Mouse (Mus musculus): ENCODE measurements around the gene Rfng. TPM values are rescaled to one million over a fixed set of nuclear protein-coding genes. Genes with fewer than 3 reads are reported as not detected.
"Not testable (repeated sequence)": the region's sequence is repeated elsewhere in the genome, so short reads cannot be mapped to it uniquely, and the experiment has no call there.

Rfng gene
- polyA plus RNA-seq, 1 experiment from 2014 or later, result 119 TPM

GRCm38 (mm10) chr11:120798244-120798643, 14.2 kb upstream of the Rfng start:
- Histone ChIP-seq H3K27me3 (replicated peaks; ENCODE audit: control insufficient read depth, insufficient read depth, low read length) (no peaks in the 10 kb centered on the region), H3K9me3 (ENCODE audit: control insufficient read depth, low read length) (no peaks in the 10 kb centered on the region), H3K4me2 (ENCODE audit: low read length) (no peak overlapping the region), H3K9ac (replicated peaks; ENCODE audit: low read depth, low read length) (no peak overlapping the region), H3K27ac (ENCODE audit: low read length) (no peak overlapping the region), H3K36me3 (ENCODE audit: control insufficient read depth, insufficient read depth) (no peaks in the 10 kb centered on the region), H3K4me1 (replicated peaks; ENCODE audit: control insufficient read depth, insufficient read depth, low read length) (peaks cover 29% of the 10 kb centered on the region), H3K4me3 (replicated peaks; ENCODE audit: low read length) (no peak overlapping the region)
- WGBS, result 89% methylated on average over 3 of the region's 3 CpGs
- ATAC-seq, result no peak

GRCm38 (mm10) chr11:120796614-120796946, 12.6 kb upstream of the Rfng start:
- Histone ChIP-seq H3K9me3 (ENCODE audit: control insufficient read depth, low read length) (no peaks in the 10 kb centered on the region), H3K36me3 (ENCODE audit: control insufficient read depth, insufficient read depth) (peaks cover 6% of the 10 kb centered on the region), H3K9ac (replicated peaks; ENCODE audit: low read depth, low read length) (peak overlapping the region; percentile 20), H3K27ac (ENCODE audit: low read length) (peak overlapping the region; percentile 78), H3K4me1 (replicated peaks; ENCODE audit: control insufficient read depth, insufficient read depth, low read length) (peaks cover 29% of the 10 kb centered on the region), H3K27me3 (replicated peaks; ENCODE audit: control insufficient read depth, insufficient read depth, low read length) (no peaks in the 10 kb centered on the region), H3K4me2 (ENCODE audit: low read length) (peak overlapping the region; percentile 43), H3K4me3 (replicated peaks; ENCODE audit: low read length) (peak overlapping the region; percentile 96)
- ATAC-seq, result no peak; the same call in 1 of the 2 replicates
- 18% methylated on average over 8 of the region's 8 CpGs for WGBS

GRCm38 (mm10) chr11:120795756-120796613, 12.0 kb upstream of the Rfng start, which contains the start of gene Dus1l:
Dus1l (minus strand) TSS chr11:120796403.
- Histone ChIP-seq H3K27ac (ENCODE audit: low read length) (peak within 1 kb of the TSS; percentile 78), H3K4me3 (replicated peaks; ENCODE audit: low read length) (peak within 1 kb of the TSS; percentile 96), H3K27me3 (replicated peaks; ENCODE audit: control insufficient read depth, insufficient read depth, low read length) (no peaks in the 10 kb centered on the region), H3K36me3 (ENCODE audit: control insufficient read depth, insufficient read depth) (peaks cover 7% of the 10 kb centered on the region), H3K9me3 (ENCODE audit: control insufficient read depth, low read length) (no peaks in the 10 kb centered on the region), H3K4me1 (replicated peaks; ENCODE audit: control insufficient read depth, insufficient read depth, low read length) (peaks cover 29% of the 10 kb centered on the region), H3K4me2 (ENCODE audit: low read length) (peak within 1 kb of the TSS; percentile 99), H3K9ac (replicated peaks; ENCODE audit: low read depth, low read length) (peak within 1 kb of the TSS; percentile 93)
- ATAC-seq, result peak; percentile 94
- 2% methylated on average over 59 of the region's 59 CpGs for WGBS

GRCm38 (mm10) chr11:120792652-120793051, 8.6 kb upstream of the Rfng start:
- H3K27me3 ChIP-seq (replicated peaks; ENCODE audit: control insufficient read depth, insufficient read depth, low read length), result no peaks in the 10 kb centered on the region
- 95% methylated on average over 9 of the region's 9 CpGs for WGBS
- no peak overlapping the region for H3K27ac ChIP-seq (ENCODE audit: low read length)
- H3K9me3 ChIP-seq (ENCODE audit: control insufficient read depth, low read length), result no peaks in the 10 kb centered on the region
- H3K4me3 ChIP-seq (replicated peaks; ENCODE audit: low read length), result no peak overlapping the region
- H3K36me3 ChIP-seq (ENCODE audit: control insufficient read depth, insufficient read depth), result peaks cover 26% of the 10 kb centered on the region
- peaks cover 21% of the 10 kb centered on the region for H3K4me1 ChIP-seq (replicated peaks; ENCODE audit: control insufficient read depth, insufficient read depth, low read length)
- no peak overlapping the region for H3K4me2 ChIP-seq (ENCODE audit: low read length)
- no peak overlapping the region for H3K9ac ChIP-seq (replicated peaks; ENCODE audit: low read depth, low read length)
- no peak for ATAC-seq

- Histone ChIP-seq H3K9me3 (ENCODE audit: control insufficient read depth, low read length) (no peaks in the 10 kb centered on the region), H3K9ac (replicated peaks; ENCODE audit: low read depth, low read length) (no peak overlapping the region), H3K36me3 (ENCODE audit: control insufficient read depth, insufficient read depth) (peaks cover 35% of the 10 kb centered on the region), H3K4me2 (ENCODE audit: low read length) (no peak overlapping the region), H3K4me1 (replicated peaks; ENCODE audit: control insufficient read depth, insufficient read depth, low read length) (peaks cover 16% of the 10 kb centered on the region), H3K27ac (ENCODE audit: low read length) (no peak overlapping the region), H3K4me3 (replicated peaks; ENCODE audit: low read length) (no peak overlapping the region), H3K27me3 (replicated peaks; ENCODE audit: control insufficient read depth, insufficient read depth, low read length) (no peaks in the 10 kb centered on the region)
- ATAC-seq, result no peak
- WGBS, result 91% methylated on average over 3 of the region's 3 CpGs
Measured at GRCm38 (mm10) chr11:120789810-120790209, 5.8 kb upstream of the Rfng start.

- Histone ChIP-seq H3K9ac (replicated peaks; ENCODE audit: low read depth, low read length) (no peak overlapping the region), H3K36me3 (ENCODE audit: control insufficient read depth, insufficient read depth) (peaks cover 35% of the 10 kb centered on the region), H3K4me1 (replicated peaks; ENCODE audit: control insufficient read depth, insufficient read depth, low read length) (peaks cover 12% of the 10 kb centered on the region), H3K9me3 (ENCODE audit: control insufficient read depth, low read length) (no peaks in the 10 kb centered on the region), H3K27ac (ENCODE audit: low read length) (no peak overlapping the region), H3K4me3 (replicated peaks; ENCODE audit: low read length) (no peak overlapping the region), H3K4me2 (ENCODE audit: low read length) (no peak overlapping the region), H3K27me3 (replicated peaks; ENCODE audit: control insufficient read depth, insufficient read depth, low read length) (no peaks in the 10 kb centered on the region)
- ATAC-seq, result no peak
- 89% methylated on average over 4 of the region's 4 CpGs for WGBS
Measured at GRCm38 (mm10) chr11:120789355-120789754, 5.3 kb upstream of the Rfng start.

- peaks cover 35% of the 10 kb centered on the region for H3K36me3 ChIP-seq (ENCODE audit: control insufficient read depth, insufficient read depth)
- H3K27me3 ChIP-seq (replicated peaks; ENCODE audit: control insufficient read depth, insufficient read depth, low read length); ATAC-seq; H3K27ac ChIP-seq (ENCODE audit: low read length); H3K4me2 ChIP-seq (ENCODE audit: low read length); H3K9ac ChIP-seq (replicated peaks; ENCODE audit: low read depth, low read length); H3K9me3 ChIP-seq (ENCODE audit: control insufficient read depth, low read length); H3K4me3 ChIP-seq (replicated peaks; ENCODE audit: low read length): not testable (repeated sequence)
- 94% methylated on average over 9 of the region's 10 CpGs for WGBS
- H3K4me1 ChIP-seq (replicated peaks; ENCODE audit: control insufficient read depth, insufficient read depth, low read length), result peaks cover 12% of the 10 kb centered on the region
Measured at GRCm38 (mm10) chr11:120788460-120788859, 4.5 kb upstream of the Rfng start.

- Histone ChIP-seq H3K36me3 (ENCODE audit: control insufficient read depth, insufficient read depth) (peaks cover 21% of the 10 kb centered on the region), H3K27ac (ENCODE audit: low read length) (no peak overlapping the region), H3K4me2 (ENCODE audit: low read length) (peak overlapping the region; percentile 94), H3K9me3 (ENCODE audit: control insufficient read depth, low read length) (no peaks in the 10 kb centered on the region), H3K27me3 (replicated peaks; ENCODE audit: control insufficient read depth, insufficient read depth, low read length) (no peaks in the 10 kb centered on the region), H3K4me3 (replicated peaks; ENCODE audit: low read length) (peak overlapping the region; percentile 71), H3K4me1 (replicated peaks; ENCODE audit: control insufficient read depth, insufficient read depth, low read length) (peaks cover 18% of the 10 kb centered on the region), H3K9ac (replicated peaks; ENCODE audit: low read depth, low read length) (peak overlapping the region; percentile 87)
- WGBS, result 35% methylated on average over 9 of the region's 9 CpGs
- no peak for ATAC-seq
Measured at GRCm38 (mm10) chr11:120785145-120785544, 1.1 kb upstream of the Rfng start.

- H3K27me3 ChIP-seq (replicated peaks; ENCODE audit: control insufficient read depth, insufficient read depth, low read length), result no peaks in the 10 kb centered on the region
- 1% methylated on average over 42 of the region's 42 CpGs for WGBS
- no peaks in the 10 kb centered on the region for H3K9me3 ChIP-seq (ENCODE audit: control insufficient read depth, low read length)
- peak overlapping the region; percentile 71 for H3K4me3 ChIP-seq (replicated peaks; ENCODE audit: low read length)
- peak; percentile 35; the same call in 1 of the 2 replicates for ATAC-seq
- peak overlapping the region; percentile 87 for H3K9ac ChIP-seq (replicated peaks; ENCODE audit: low read depth, low read length)
- peak overlapping the region; percentile 60 for H3K27ac ChIP-seq (ENCODE audit: low read length)
- peaks cover 12% of the 10 kb centered on the region; the same call in 1 of the 2 replicates for H3K36me3 ChIP-seq (ENCODE audit: control insufficient read depth, insufficient read depth)
- peaks cover 18% of the 10 kb centered on the region for H3K4me1 ChIP-seq (replicated peaks; ENCODE audit: control insufficient read depth, insufficient read depth, low read length)
- H3K4me2 ChIP-seq (ENCODE audit: low read length), result peak overlapping the region; percentile 91
Measured at GRCm38 (mm10) chr11:120783426-120784063, 462 bp downstream of the Rfng start.

Measured in forebrain, embryonic 16.5 days (tissue).